ENCODE assay signal across 27 mouse cellular contexts in genomic region chr16:21606249-21607020, GRCm38 (mm10).
DNase-seq lines count a peak whose midpoint lies in the region; ATAC-seq lines count a peak whose summit lies in the region.
"Had no signal": no experiment of that assay in that cellular context is flagged by ENCODE, and none has a peak within 500 bp of the region (broad histone marks: within the 10 kb centered on the region; RNA-seq: fewer than 3 reads in every experiment).

No protein-coding gene starts in this region.

- no peaks in the 10 kb centered on the region for H3K27me3 ChIP-seq in kidney, embryonic 16.5 days (ENCODE audit: insufficient read depth, low read length)
- H3K27me3 ChIP-seq in hindbrain, embryonic 16.5 days (replicated peaks; ENCODE audit: control insufficient read depth, insufficient read depth, low read length), result no peaks in the 10 kb centered on the region
- H3K27me3 ChIP-seq: CH12.LX; embryonic facial prominence, embryonic 13.5 days; forebrain, embryonic 12.5 days; hindbrain, embryonic 15.5 days; kidney, embryonic 15.5 days; limb, embryonic 12.5 days; liver, embryonic 15.5 days; megakaryocyte, embryonic 14.5 days; neural tube, embryonic 15.5 days had no signal

- no peaks in the 10 kb centered on the region for H3K9me3 ChIP-seq in kidney, embryonic 16.5 days (ENCODE audit: low read length)
- H3K9me3 ChIP-seq in hindbrain, embryonic 16.5 days (ENCODE audit: control insufficient read depth, low read length), result no peaks in the 10 kb centered on the region
- H3K9me3 ChIP-seq: embryonic facial prominence, embryonic 13.5 days; forebrain, embryonic 12.5 days; hindbrain, embryonic 15.5 days; kidney, embryonic 15.5 days; limb, embryonic 12.5 days; liver, embryonic 15.5 days; megakaryocyte, embryonic 14.5 days; neural tube, embryonic 15.5 days had no signal

- 73% methylated on average over 6 of the region's 6 CpGs for WGBS in kidney, embryonic 16.5 days
- WGBS in hindbrain, embryonic 16.5 days, result 81% methylated on average over 6 of the region's 6 CpGs

- intact Hi-C loops in gastrocnemius, postnatal 36 days (cut with DNase I), result no loop called here

- H3K36me3 ChIP-seq in kidney, embryonic 16.5 days (ENCODE audit: insufficient read depth, low read length), result no peaks in the 10 kb centered on the region
- no peaks in the 10 kb centered on the region for H3K36me3 ChIP-seq in hindbrain, embryonic 16.5 days (ENCODE audit: control insufficient read depth, insufficient read depth, low read length)
- H3K36me3 ChIP-seq: embryonic facial prominence, embryonic 13.5 days; forebrain, embryonic 12.5 days; hindbrain, embryonic 15.5 days; kidney, embryonic 15.5 days; limb, embryonic 12.5 days; liver, embryonic 15.5 days; neural tube, embryonic 15.5 days had no signal

- no peak overlapping the region for H3K9ac ChIP-seq in kidney, embryonic 16.5 days (replicated peaks; ENCODE audit: low read length)
- H3K9ac ChIP-seq in hindbrain, embryonic 16.5 days (ENCODE audit: low read depth, low read length), result no peak overlapping the region
- H3K9ac ChIP-seq: embryonic facial prominence, embryonic 13.5 days; forebrain, embryonic 12.5 days; forebrain, postnatal 0 days; hindbrain, embryonic 15.5 days; kidney, embryonic 15.5 days; limb, embryonic 12.5 days; liver, embryonic 15.5 days; lung, embryonic 14.5 days; neural tube, embryonic 15.5 days had no signal

- peaks cover 16% of the 10 kb centered on the region for H3K4me1 ChIP-seq in kidney, embryonic 16.5 days (ENCODE audit: insufficient read depth, low read length)
- H3K4me1 ChIP-seq in hindbrain, embryonic 16.5 days (ENCODE audit: control insufficient read depth, insufficient read depth, low read depth, low read length), result peaks cover 3% of the 10 kb centered on the region; the same call in 1 of the 2 replicates
- H3K4me1 ChIP-seq: forebrain, embryonic 12.5 days; limb, embryonic 12.5 days; liver, embryonic 15.5 days had no signal

- no peak overlapping the region for H3K4me2 ChIP-seq in kidney, embryonic 16.5 days (replicated peaks; ENCODE audit: low read depth, low read length)
- no peak overlapping the region for H3K4me2 ChIP-seq in hindbrain, embryonic 16.5 days (ENCODE audit: low read length)
- H3K4me2 ChIP-seq: embryonic facial prominence, embryonic 13.5 days; forebrain, embryonic 12.5 days; hindbrain, embryonic 15.5 days; kidney, embryonic 15.5 days; limb, embryonic 12.5 days; liver, embryonic 15.5 days; lung, embryonic 14.5 days; neural tube, embryonic 15.5 days had no signal

- peak; percentile 17 for DNase-seq in adrenal gland, postnatal 10 days
- no peak for DNase-seq in adrenal gland, adult 18-20 months (ENCODE audit: low spot score in 2 of 2)
- no peak for DNase-seq in kidney, postnatal 14 days
- DNase-seq in testis, postnatal 10 days (ENCODE audit: low spot score), result peak; percentile 27
- DNase-seq in testis, postnatal 14 days (ENCODE audit: low spot score), result no peak
- no peak for DNase-seq in gastrocnemius, postnatal 36 days
- DNase-seq: cerebellum, adult 11-12 months; cerebellum, adult 9-11 months; forebrain, postnatal 0 days; layer of hippocampus, postnatal 36 days; lung, postnatal 36 days; midbrain, embryonic 14.5 days; right cerebral cortex, postnatal 4 days had no signal

- no peak for ATAC-seq in kidney, embryonic 16.5 days (ENCODE audit: low FRiP score, low TSS enrichment)
- no peak for ATAC-seq in hindbrain, embryonic 16.5 days
- ATAC-seq: forebrain, postnatal 0 days had no signal

- no peak overlapping the region for H3K4me3 ChIP-seq in kidney, embryonic 16.5 days (ENCODE audit: low read length)
- no peak overlapping the region for H3K4me3 ChIP-seq in hindbrain, embryonic 16.5 days (ENCODE audit: low read length)
- H3K4me3 ChIP-seq: embryonic facial prominence, embryonic 13.5 days; erythroblast, embryonic 14.5 days; forebrain, embryonic 12.5 days; hindbrain, embryonic 15.5 days; kidney, embryonic 15.5 days; limb, embryonic 12.5 days; liver, embryonic 15.5 days; megakaryocyte, embryonic 14.5 days; neural tube, embryonic 15.5 days had no signal

- H3K27ac ChIP-seq in kidney, embryonic 16.5 days (ENCODE audit: low read length), result 0 out of 2 replicates have a peak overlapping the region, but pooled peaks have one; percentile 9
- H3K27ac ChIP-seq in hindbrain, embryonic 16.5 days (ENCODE audit: low read depth, low read length), result no peak overlapping the region
- H3K27ac ChIP-seq: embryonic facial prominence, embryonic 13.5 days; forebrain, embryonic 12.5 days; limb, embryonic 12.5 days; liver, embryonic 15.5 days; stomach, postnatal 0 days had no signal

Comparison
In these comparisons a context has a peak if more than half of its experiments do, and no peak if none do; other contexts are left out.
1. DNase-seq: peak in adrenal gland, postnatal 10 days (single experiment) and testis, postnatal 10 days (single experiment); none in adrenal gland, adult 18-20 months (0 of 2), kidney, postnatal 14 days (single experiment), testis, postnatal 14 days (single experiment) and gastrocnemius, postnatal 36 days (0 of 2).